Comparison of ENCODE assay signal across 8 mouse cellular contexts in genomic region chr1:161735465-161736046, GRCm38 (mm10). TPM values are rescaled to one million over a fixed set of nuclear protein-coding genes. Genes with fewer than 3 reads are reported as not detected.
DNase-seq lines count a peak whose midpoint lies in the region; ATAC-seq and TF ChIP-seq lines count a peak whose summit lies in the region.

No protein-coding gene starts in this region.

- peak overlapping the region; percentile 86 for H3K27ac ChIP-seq in embryonic fibroblast, embryonic 13.5 days (ENCODE audit: insufficient read depth, low read length)
- no peak overlapping the region for H3K27ac ChIP-seq in neural tube, embryonic 15.5 days (replicated peaks)

- H3K9ac ChIP-seq in neural tube, embryonic 15.5 days (replicated peaks): no peak overlapping the region

- peak; percentile 49 for DNase-seq in kidney, postnatal 10 days
- DNase-seq in kidney, adult 18-20 months: no peak
- peak; percentile 56 for DNase-seq in ES-CJ7 (ENCODE audit: low read depth, low spot score)
- DNase-seq in ovary, adult 18-20 months (ENCODE audit: low spot score): no peak
- no peak for DNase-seq in frontal cortex, postnatal 36 days (ENCODE audit: low spot score in 2 of 2)

- H3K4me3 ChIP-seq in embryonic fibroblast, embryonic 13.5 days (ENCODE audit: insufficient read depth, low read length): no peak overlapping the region
- H3K4me3 ChIP-seq in neural tube, embryonic 15.5 days (replicated peaks): no peak overlapping the region

- no peaks in the 10 kb centered on the region for H3K36me3 ChIP-seq in neural tube, embryonic 15.5 days

- no peaks in the 10 kb centered on the region for H3K27me3 ChIP-seq in neural tube, embryonic 15.5 days (replicated peaks)

- peaks cover 6% of the 10 kb centered on the region for H3K4me1 ChIP-seq in embryonic fibroblast, embryonic 13.5 days (ENCODE audit: control insufficient read depth, insufficient read depth, low read length)
- H3K4me1 ChIP-seq in neural tube, embryonic 15.5 days: no peaks in the 10 kb centered on the region

- no peak for TF ChIP-seq CTCF in embryonic fibroblast, embryonic 13.5 days (IDR thresholded peaks at IDR 0.05; ENCODE audit: borderline replicate concordance, insufficient read depth, low read length)

- 65% methylated on average over 11 of the region's 11 CpGs for WGBS in neural tube, embryonic 15.5 days

- H3K9me3 ChIP-seq in neural tube, embryonic 15.5 days (replicated peaks): no peaks in the 10 kb centered on the region

- no peak overlapping the region for H3K4me2 ChIP-seq in neural tube, embryonic 15.5 days

- ATAC-seq in neural tube, embryonic 15.5 days (ENCODE audit: low FRiP score): 0 out of 2 replicates have a peak, but pooled peaks have one; percentile 17
- ATAC-seq in cerebellum, adult (ENCODE audit: insufficient number of reproducible peaks, low FRiP score, low TSS enrichment): no peak

- no peak for TF ChIP-seq POLR2A in embryonic fibroblast, embryonic 13.5 days (IDR thresholded peaks at IDR 0.05; ENCODE audit: low read depth, low read length)

RNA-seq across cellular contexts. Expression of gene Fasl, which starts 52.7 kb away (rescaled TPM):
- not detected in 2 replicates for polyA plus RNA-seq in embryonic fibroblast, embryonic 13.5 days (2011; ENCODE audit: insufficient read length, low read depth, missing spikeins)
- 0.28 and 0.51 TPM in 2 replicates for polyA plus RNA-seq in neural tube, embryonic 15.5 days (2015; fragmentation: Nextera tagmentation; extraction: Ambion mirVana)

Comparison
In these comparisons a context has a peak if more than half of its experiments do, and no peak if none do; other contexts are left out.
1. DNase-seq: peak in kidney, postnatal 10 days (single experiment) and ES-CJ7 (single experiment); none in kidney, adult 18-20 months (single experiment), ovary, adult 18-20 months (single experiment) and frontal cortex, postnatal 36 days (0 of 2).